Mouse (Mus musculus) kidney, embryonic 15.5 days (tissue): ENCODE results near the gene Styx. TPM values are rescaled to one million over a fixed set of nuclear protein-coding genes. Genes with fewer than 3 reads are reported as not detected.

Experiments
- ATAC-seq: fragments of 200-750 bp; cut with Nextera tagmentation; replicated peaks from 2 replicates; pipeline ENCODE4 v1.8.0; 2017; ENCODE audit warnings: moderate TSS enrichment; ENCODE audit not compliant: low FRiP score
- H3K27ac ChIP-seq: fragments of 300-500 bp; sonication (generic); 2 replicates; pipeline ENCODE4 v1.5.1; 2015; ENCODE audit warnings: mild to moderate bottlenecking, inconsistent platforms
- H3K27me3 ChIP-seq: fragments of 300-500 bp; sonication (generic); 2 replicates; pipeline ENCODE4 v1.6.1; 2015; ENCODE audit warnings: inconsistent platforms
- H3K36me3 ChIP-seq: fragments of 300-500 bp; sonication (generic); 2 replicates; pipeline ENCODE4 v1.6.1; 2015; ENCODE audit warnings: inconsistent platforms
- H3K4me1 ChIP-seq: fragments of 300-500 bp; sonication (generic); 2 replicates; pipeline ENCODE4 v1.6.1; 2015; ENCODE audit warnings: inconsistent platforms
- H3K4me2 ChIP-seq: fragments of 300-500 bp; sonication (generic); 2 replicates; pipeline ENCODE4 v1.6.1; 2015; ENCODE audit warnings: moderate library complexity, mild to moderate bottlenecking, inconsistent platforms
- H3K4me3 ChIP-seq: fragments of 300-500 bp; sonication (generic); replicated peaks from 2 replicates; pipeline ENCODE4 v1.5.1; 2015; ENCODE audit warnings: mild to moderate bottlenecking, inconsistent platforms
- H3K9ac ChIP-seq: fragments of 300-500 bp; sonication (generic); 2 replicates; pipeline ENCODE4 v1.6.1; 2015; ENCODE audit warnings: mild to moderate bottlenecking, inconsistent platforms
- H3K9me3 ChIP-seq: fragments of 300-500 bp; sonication (generic); replicated peaks from 2 replicates; pipeline ENCODE4 v1.6.1; 2016; ENCODE audit warnings: inconsistent platforms
- WGBS: fragments of 180-500 bp; shearing (Covaris S2); methylation state at CpG from one replicate; pipeline ENCODE4 v1.1.7; 2015; ENCODE audit warnings: mixed read lengths; 5-methylcytosine and 5-hydroxymethylcytosine counted together
- polyA plus RNA-seq: library from polyadenylated mRNA; unstranded; fragments of >200 nt; fragmentation: Nextera tagmentation; extraction: Ambion mirVana; gene quantifications from 2 replicates; pipeline ENCODE4 v1.2.1, GENCODE M21; 2015

Gene Styx
- polyA plus RNA-seq: 57.0 and 69.9 TPM in 2 replicates

DNA sequence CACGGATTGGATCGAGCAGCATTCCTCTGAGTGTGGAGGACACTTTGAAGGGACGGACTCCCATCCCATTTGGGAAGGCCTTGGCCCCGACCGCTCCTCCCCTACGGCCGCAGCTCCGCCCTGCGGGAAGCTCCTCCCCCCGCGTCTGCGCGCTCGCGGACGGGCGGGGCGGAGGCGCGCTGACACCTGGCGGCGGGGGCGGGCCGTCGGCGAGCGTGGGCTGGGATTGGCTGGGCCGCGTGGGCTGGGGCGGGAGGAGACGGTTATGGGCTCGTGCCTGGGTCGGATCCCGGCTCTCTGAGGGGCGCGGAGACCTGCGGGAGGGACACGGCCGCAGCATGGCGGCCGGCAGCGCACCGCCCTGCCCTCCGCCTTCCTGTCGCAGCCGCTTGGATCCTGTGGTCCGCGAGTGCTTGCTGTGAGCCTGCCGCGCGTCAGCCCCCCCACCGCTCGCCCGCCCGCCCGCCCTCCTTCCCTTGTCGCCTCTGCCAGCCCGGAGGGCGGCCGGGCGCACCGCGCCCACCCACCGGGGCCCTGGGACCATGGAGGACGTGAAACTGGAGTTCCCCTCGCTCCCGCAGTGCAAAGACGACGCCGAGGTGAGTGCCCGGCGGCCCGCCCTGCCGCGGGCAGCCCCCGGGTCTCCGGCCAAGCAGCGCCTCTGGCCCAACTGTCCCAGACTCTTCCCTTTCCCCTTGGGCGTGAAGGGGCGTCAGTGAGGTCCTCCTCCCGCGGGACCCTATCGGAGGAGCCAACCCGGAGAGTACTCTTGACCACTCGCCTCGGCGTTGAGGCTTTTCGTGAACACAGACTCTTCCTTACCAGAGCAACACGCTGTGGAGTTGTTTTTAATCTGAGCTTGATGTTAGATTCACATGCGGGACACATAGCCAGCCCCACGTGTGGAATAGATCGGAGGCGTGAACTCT, at the start of gene Styx:
Gene Styx, plus strand, starts transcription at position 163 of the 929 bp plus-strand sequence.
- under 1% methylated on average over 71 of the region's 93 CpGs for WGBS
- H3K4me1 ChIP-seq: peaks cover 13% of the 10 kb centered on the region
- ATAC-seq: peak; percentile 99
- H3K4me2 ChIP-seq: peak within 1 kb of the TSS; percentile 65
- H3K36me3 ChIP-seq: peaks cover 26% of the 10 kb centered on the region
- H3K9me3 ChIP-seq: no peaks in the 10 kb centered on the region
- peak within 1 kb of the TSS; percentile 78 for H3K9ac ChIP-seq
- peak within 1 kb of the TSS; percentile 73 for H3K4me3 ChIP-seq
- peak within 1 kb of the TSS; percentile 85 for H3K27ac ChIP-seq
- no peaks in the 10 kb centered on the region for H3K27me3 ChIP-seq

DNA sequence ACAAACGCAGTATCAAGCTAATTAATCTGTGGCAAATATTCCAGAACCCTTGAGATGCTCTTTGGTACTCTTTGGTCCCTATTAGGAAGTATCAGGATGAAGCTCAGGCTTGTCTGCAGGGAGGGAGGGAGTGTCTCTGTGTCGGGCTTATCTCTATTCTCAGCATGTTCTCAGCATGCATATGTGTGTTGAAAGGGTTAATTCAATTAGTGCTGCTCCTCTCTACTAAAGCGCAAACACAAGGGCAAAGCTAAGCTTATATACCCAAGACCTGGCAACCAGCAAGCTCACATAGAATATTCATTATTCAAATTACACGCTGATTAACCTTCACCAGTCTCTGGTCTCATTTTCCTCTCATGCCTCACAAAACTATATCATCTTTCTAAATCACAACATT, 47.0 kb upstream of the Styx start:
- no peak for ATAC-seq
- Histone ChIP-seq H3K27me3 (no peaks in the 10 kb centered on the region), H3K9me3 (no peaks in the 10 kb centered on the region), H3K27ac (no peak overlapping the region), H3K4me1 (no peaks in the 10 kb centered on the region), H3K9ac (no peak overlapping the region), H3K4me3 (no peak overlapping the region), H3K36me3 (peaks cover 49% of the 10 kb centered on the region), H3K4me2 (no peak overlapping the region)
- WGBS: 77% methylated on average over 4 of the region's 4 CpGs

DNA sequence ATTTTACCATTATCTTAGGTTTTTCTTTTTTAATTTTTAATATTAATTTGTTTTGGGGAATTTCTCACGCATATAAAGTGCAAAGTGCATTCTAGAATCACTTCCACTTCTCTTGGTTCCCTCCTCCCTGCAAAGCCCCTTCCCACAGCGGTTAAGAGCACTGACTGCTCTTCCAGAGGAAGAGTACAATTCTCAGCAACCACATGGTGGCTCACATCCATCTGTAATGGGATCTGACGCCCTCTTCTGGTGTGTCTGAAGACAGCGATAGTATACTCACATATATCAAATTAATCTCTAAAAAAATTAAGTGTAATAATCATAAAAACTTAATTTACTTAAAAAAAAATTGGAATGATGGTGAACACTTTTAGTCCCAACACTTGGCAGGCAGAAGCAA, 46.5 kb upstream of the Styx start:
- Histone ChIP-seq H3K4me3 (no peak overlapping the region), H3K36me3 (peaks cover 44% of the 10 kb centered on the region), H3K4me1 (no peaks in the 10 kb centered on the region), H3K27ac (no peak overlapping the region), H3K9me3 (no peaks in the 10 kb centered on the region), H3K9ac (no peak overlapping the region), H3K27me3 (no peaks in the 10 kb centered on the region), H3K4me2 (no peak overlapping the region)
- 80% methylated on average over 4 of the region's 4 CpGs for WGBS
- no peak for ATAC-seq

DNA sequence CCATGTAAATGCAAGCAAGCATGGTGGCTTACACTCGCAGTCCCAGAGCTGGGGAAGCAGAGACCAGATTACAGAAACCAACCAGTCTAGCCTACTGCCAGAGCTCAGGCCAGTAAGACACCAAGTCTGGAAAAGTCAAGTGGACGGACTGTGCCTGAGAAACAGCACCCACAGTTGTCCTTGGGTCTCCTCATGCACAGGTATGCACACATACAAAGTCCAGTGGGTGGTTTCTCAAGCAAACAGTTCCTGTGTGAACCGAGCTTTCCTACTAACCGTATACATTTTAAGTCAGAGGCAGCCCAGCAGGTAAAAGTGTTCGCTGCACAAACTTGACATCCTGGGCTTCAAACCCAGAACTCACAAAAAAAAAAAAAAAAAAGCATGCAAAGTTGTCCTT, 45.0 kb upstream of the Styx start:
- Histone ChIP-seq H3K27ac (no peak overlapping the region), H3K9ac (no peak overlapping the region), H3K4me2 (no peak overlapping the region), H3K4me1 (no peaks in the 10 kb centered on the region), H3K4me3 (no peak overlapping the region), H3K27me3 (no peaks in the 10 kb centered on the region), H3K9me3 (no peaks in the 10 kb centered on the region), H3K36me3 (peaks cover 30% of the 10 kb centered on the region; the same call in 1 of the 2 replicates)
- WGBS: 86% methylated on average over 5 of the region's 5 CpGs
- ATAC-seq: no peak

DNA sequence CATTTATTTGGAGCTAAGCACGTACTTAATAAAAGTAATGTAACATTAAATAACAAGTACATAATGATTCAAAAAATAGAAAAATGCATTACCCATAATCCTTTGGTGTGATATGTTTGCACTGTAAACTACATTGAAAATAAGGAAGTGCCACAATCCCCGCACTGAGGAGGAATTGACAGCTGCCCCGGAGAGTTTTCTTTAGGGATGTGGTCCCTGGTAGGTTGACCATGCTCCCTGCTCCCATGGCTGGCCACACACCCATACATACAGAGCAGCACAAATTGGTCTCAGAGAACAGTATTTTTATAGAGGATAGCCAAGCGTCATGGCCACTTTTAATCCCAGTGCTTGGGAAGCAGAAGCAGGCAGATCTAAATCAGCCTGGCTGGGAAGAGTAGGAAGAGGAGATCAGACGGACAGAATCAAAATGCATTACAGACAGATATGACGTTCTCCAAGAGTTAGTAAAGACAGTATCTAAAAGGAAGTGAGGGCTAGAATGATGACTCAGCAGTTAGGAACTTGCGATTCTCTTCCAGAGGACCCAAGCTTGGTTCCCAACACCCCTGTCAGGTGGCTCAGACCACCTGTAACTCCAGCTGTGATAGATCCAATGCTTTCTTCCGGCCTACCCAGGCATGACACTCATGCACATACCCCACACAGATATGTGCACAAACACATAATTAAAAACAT, 43.1 kb upstream of the Styx start:
- Histone ChIP-seq H3K4me1 (no peaks in the 10 kb centered on the region), H3K4me3 (no peak overlapping the region), H3K4me2 (no peak overlapping the region), H3K27me3 (no peaks in the 10 kb centered on the region), H3K9ac (no peak overlapping the region), H3K9me3 (no peaks in the 10 kb centered on the region), H3K27ac (no peak overlapping the region), H3K36me3 (peaks cover 14% of the 10 kb centered on the region; the same call in 1 of the 2 replicates)
- ATAC-seq: no peak
- WGBS: 83% methylated on average over 8 of the region's 8 CpGs

GRCm38 (mm10) chr14:45309646-45310045, 41.2 kb upstream of the Styx start:
- 90% methylated on average over 13 of the region's 13 CpGs for whole genome bisulfite sequencing
- no peak overlapping the region for H3K4me2 ChIP-seq

GRCm38 (mm10) chr14:45310101-45310500, 40.8 kb upstream of the Styx start:
- peaks cover 1% of the 10 kb centered on the region; the same call in 1 of the 2 replicates for H3K36me3 ChIP-seq
- H3K4me1 ChIP-seq: peaks cover 3% of the 10 kb centered on the region; the same call in 1 of the 2 replicates
- WGBS: 90% methylated on average over 14 of the region's 14 CpGs
- H3K9me3 ChIP-seq: no peaks in the 10 kb centered on the region
- H3K27me3 ChIP-seq: no peaks in the 10 kb centered on the region
- no peak overlapping the region for H3K4me2 ChIP-seq
- H3K27ac ChIP-seq: no peak overlapping the region
- H3K9ac ChIP-seq: no peak overlapping the region
- no peak overlapping the region for H3K4me3 ChIP-seq
- ATAC-seq: no peak

More at GRCm38 (mm10) chr14:45309646-45310045, 41.2 kb upstream of the Styx start:
- H3K9me3 ChIP-seq: no peaks in the 10 kb centered on the region
- H3K27me3 ChIP-seq: no peaks in the 10 kb centered on the region
- no peak overlapping the region for H3K9ac ChIP-seq
- no peak overlapping the region for H3K27ac ChIP-seq
- peaks cover 4% of the 10 kb centered on the region; the same call in 1 of the 2 replicates for H3K36me3 ChIP-seq
- peaks cover 2% of the 10 kb centered on the region; the same call in 1 of the 2 replicates for H3K4me1 ChIP-seq
- ATAC-seq: no peak; the same call in 1 of the 2 replicates
- H3K4me3 ChIP-seq: no peak overlapping the region

DNA sequence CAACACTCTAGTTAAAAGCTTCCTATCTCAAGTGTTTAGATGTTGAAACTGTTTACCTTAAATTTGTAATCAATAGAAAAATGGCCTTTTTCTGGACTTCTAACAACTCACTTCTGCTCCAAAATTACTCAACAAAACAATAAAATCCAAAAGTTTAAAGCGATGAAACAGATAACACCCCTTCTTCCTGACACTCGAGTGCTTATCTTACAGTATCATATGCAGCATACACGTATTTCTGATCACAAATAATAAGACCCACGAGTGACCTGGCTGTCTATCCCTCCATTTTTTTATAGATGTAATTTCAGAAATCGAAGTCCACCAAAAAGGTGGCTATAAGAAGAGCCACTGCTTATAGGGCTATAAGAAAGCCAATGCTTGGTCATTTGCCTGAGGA, 34.0 kb upstream of the Styx start:
- no peaks in the 10 kb centered on the region for H3K9me3 ChIP-seq
- peak overlapping the region; percentile 74 for H3K4me2 ChIP-seq
- no peaks in the 10 kb centered on the region for H3K36me3 ChIP-seq
- peaks cover 19% of the 10 kb centered on the region for H3K4me1 ChIP-seq
- H3K9ac ChIP-seq: peak overlapping the region; percentile 90; the same call in 1 of the 2 replicates
- ATAC-seq: no peak
- peak overlapping the region; percentile 83 for H3K4me3 ChIP-seq
- H3K27ac ChIP-seq: no peak overlapping the region
- WGBS: 75% methylated on average over 5 of the region's 5 CpGs
- no peaks in the 10 kb centered on the region for H3K27me3 ChIP-seq

DNA sequence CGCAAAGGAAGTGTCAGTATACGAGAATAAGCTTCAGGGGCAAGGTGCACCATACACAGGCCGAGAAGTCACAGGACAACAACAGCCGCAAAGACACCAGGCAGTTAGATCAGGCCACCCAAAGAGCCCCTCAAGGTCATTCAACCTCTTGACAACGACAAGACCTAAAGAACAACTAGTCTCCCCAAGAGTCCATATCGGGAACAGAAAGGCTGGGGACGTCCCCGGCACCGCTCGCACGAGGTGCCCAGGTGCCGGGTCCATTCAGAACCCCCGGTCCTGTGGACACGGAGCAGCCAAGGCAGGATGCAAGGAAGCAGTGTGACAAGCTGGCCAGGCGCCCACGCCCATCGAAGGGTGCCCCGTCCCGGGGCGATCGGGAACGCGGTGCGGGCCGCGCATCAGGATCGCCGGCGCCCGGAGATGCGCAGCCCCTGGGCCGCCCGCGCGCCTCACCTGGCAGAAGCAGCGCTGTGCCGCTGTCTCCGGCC, 32.9 kb upstream of the Styx start:
- peak overlapping the region; percentile 90 for H3K9ac ChIP-seq
- H3K36me3 ChIP-seq: no peaks in the 10 kb centered on the region
- H3K4me1 ChIP-seq: peaks cover 19% of the 10 kb centered on the region
- H3K4me2 ChIP-seq: peak overlapping the region; percentile 74
- under 1% methylated on average over 38 of the region's 38 CpGs for WGBS
- H3K9me3 ChIP-seq: no peaks in the 10 kb centered on the region
- H3K27ac ChIP-seq: peak overlapping the region; percentile 93
- peak; percentile 82 for ATAC-seq
- H3K4me3 ChIP-seq: peak overlapping the region; percentile 83
- no peaks in the 10 kb centered on the region for H3K27me3 ChIP-seq

DNA sequence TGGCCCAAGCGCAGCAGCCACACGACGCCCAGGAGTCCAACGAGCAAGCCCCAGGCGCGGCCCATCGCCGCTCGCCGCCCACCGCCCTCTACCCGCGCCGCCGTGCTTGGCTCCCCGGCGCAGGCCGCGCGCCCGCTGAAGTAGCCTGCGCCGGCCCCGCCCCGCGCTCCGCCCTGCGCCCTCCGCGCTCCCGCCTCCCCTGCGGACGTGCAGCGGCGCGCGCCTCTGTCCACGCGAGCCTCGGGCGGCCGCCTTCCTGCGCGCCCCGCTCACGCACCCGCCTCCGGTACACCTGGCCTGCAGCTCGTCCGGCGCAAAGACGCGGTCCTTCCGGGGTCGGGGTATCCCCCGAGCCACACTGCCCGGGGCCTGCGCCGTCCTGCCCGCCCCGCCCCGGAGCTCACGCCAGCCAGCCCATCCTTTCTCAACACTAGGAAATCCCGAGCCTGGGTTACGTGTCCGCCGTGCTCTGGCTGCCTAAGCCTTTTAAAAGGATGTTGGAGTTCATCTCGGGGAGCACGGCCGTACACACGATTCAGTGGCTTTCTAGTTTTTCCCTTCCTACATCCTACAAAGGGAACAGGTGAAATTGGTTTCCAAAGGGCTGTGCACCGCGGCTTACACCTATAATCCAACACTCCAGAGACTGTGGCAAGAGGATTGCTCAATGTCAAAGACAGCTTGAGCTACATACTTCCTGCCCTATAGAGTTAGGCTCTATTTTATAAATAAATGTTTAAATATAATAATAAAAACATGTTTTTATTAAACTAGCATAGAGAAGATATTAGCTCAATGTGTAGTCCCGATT, 32.3 kb upstream of the Styx start, which contains the start of gene Ero1l:
Gene Ero1l, minus strand, starts transcription at position 346 of the 811 bp plus-strand sequence.
- Histone ChIP-seq H3K36me3 (no peaks in the 10 kb centered on the region), H3K9ac (peak within 1 kb of the TSS; percentile 90), H3K27me3 (no peaks in the 10 kb centered on the region), H3K4me1 (peaks cover 19% of the 10 kb centered on the region), H3K9me3 (no peaks in the 10 kb centered on the region), H3K27ac (peak within 1 kb of the TSS; percentile 93), H3K4me3 (peak within 1 kb of the TSS; percentile 83), H3K4me2 (peak within 1 kb of the TSS; percentile 74)
- 2% methylated on average over 67 of the region's 74 CpGs for WGBS
- peak; percentile 97 for ATAC-seq

DNA sequence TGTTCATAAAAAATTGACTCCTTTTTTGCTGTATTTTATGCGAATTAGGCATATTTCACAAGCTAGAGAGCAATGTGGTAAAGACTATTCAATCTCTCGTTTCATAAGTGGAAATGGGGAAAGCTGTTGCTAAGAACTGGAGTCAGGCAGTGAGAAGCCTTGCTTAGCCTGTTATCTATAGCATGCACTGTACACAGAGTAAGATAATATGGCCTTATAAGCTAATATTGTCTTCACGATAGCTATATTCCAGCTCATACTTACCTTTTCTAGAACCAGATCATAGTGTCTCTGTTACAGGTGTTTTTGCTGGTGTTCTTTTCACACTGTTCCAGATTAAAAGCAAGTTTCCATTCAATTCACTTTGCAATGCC, 31.7 kb upstream of the Styx start:
- 68% methylated on average over 3 of the region's 3 CpGs for WGBS
- Histone ChIP-seq H3K4me2 (peak overlapping the region; percentile 74; the same call in 1 of the 2 replicates), H3K4me3 (no peak overlapping the region; the same call in 1 of the 2 replicates), H3K9ac (no peak overlapping the region), H3K9me3 (no peaks in the 10 kb centered on the region), H3K36me3 (no peaks in the 10 kb centered on the region), H3K27ac (no peak overlapping the region), H3K4me1 (peaks cover 19% of the 10 kb centered on the region), H3K27me3 (no peaks in the 10 kb centered on the region)
- no peak for ATAC-seq
